Mouse (Mus musculus) heart, adult 11 months (tissue): ENCODE data around the gene Hoxc9.

Source experiments
- DNase-seq: peaks from one replicate; pipeline ENCODE4 v3.0.0; 2022

The Hoxc9 gene

GRCm38 (mm10) chr15:102976171-102976570 is at the start of gene Hoxc9:
TSS of gene Hoxc9 (plus strand) at chr15:102976439.
- no peak for DNase-seq

GRCm38 (mm10) chr15:102927032-102927645 is 49.1 kb upstream of the Hoxc9 start:
- no peak for DNase-seq

- DNase-seq = no peak
Measured at GRCm38 (mm10) chr15:102931706-102932358, 44.4 kb upstream of the Hoxc9 start.

GRCm38 (mm10) chr15:102934438-102934837 is 41.8 kb upstream of the Hoxc9 start:
- DNase-seq = no peak

- no peak for DNase-seq
Measured at GRCm38 (mm10) chr15:102934897-102935296, 41.3 kb upstream of the Hoxc9 start.

- DNase-seq = no peak
Measured at GRCm38 (mm10) chr15:102936279-102936972, 39.8 kb upstream of the Hoxc9 start, which contains the start of gene Hoxc12. TSS of gene Hoxc12 (plus strand) at chr15:102936757.

- no peak for DNase-seq
Measured at GRCm38 (mm10) chr15:102937036-102937666, 39.1 kb upstream of the Hoxc9 start.

- DNase-seq = peak; percentile 79
Measured at GRCm38 (mm10) chr15:102939256-102940155, 36.7 kb upstream of the Hoxc9 start.

GRCm38 (mm10) chr15:102942739-102943467 is 33.3 kb upstream of the Hoxc9 start:
- DNase-seq = no peak

GRCm38 (mm10) chr15:102943468-102943813 is 32.8 kb upstream of the Hoxc9 start:
- DNase-seq = no peak

GRCm38 (mm10) chr15:102945185-102946077 is 30.8 kb upstream of the Hoxc9 start:
- DNase-seq = no peak

GRCm38 (mm10) chr15:102947276-102947675 is 29.0 kb upstream of the Hoxc9 start:
- DNase-seq = no peak

GRCm38 (mm10) chr15:102948842-102949241 is 27.4 kb upstream of the Hoxc9 start:
- DNase-seq = no peak

- no peak for DNase-seq
Measured at GRCm38 (mm10) chr15:102949696-102950095, 26.5 kb upstream of the Hoxc9 start.

- DNase-seq = no peak
Measured at GRCm38 (mm10) chr15:102950877-102951276, 25.4 kb upstream of the Hoxc9 start.

GRCm38 (mm10) chr15:102953561-102953960 is 22.7 kb upstream of the Hoxc9 start:
- DNase-seq = no peak

GRCm38 (mm10) chr15:102954192-102955006 is 21.8 kb upstream of the Hoxc9 start, which contains the start of gene Hoxc11:
TSS of gene Hoxc11 (plus strand) at chr15:102954427.
- DNase-seq = no peak

- no peak for DNase-seq
Measured at GRCm38 (mm10) chr15:102955007-102955382, 21.2 kb upstream of the Hoxc9 start.

GRCm38 (mm10) chr15:102955833-102956640 is 20.2 kb upstream of the Hoxc9 start:
- DNase-seq = no peak
